Mouse (Mus musculus): ENCODE measurements at regions not wholly inside any gene's neighbourhood (a gene's known extent, or its start where the extent isn't known, plus 50 kb on each side); places are given as distances from the start of the nearest gene placed in this dataset.
"Not testable (repeated sequence)": the region's sequence is repeated elsewhere in the genome, so short reads cannot be mapped to it uniquely, and the experiment has no call there.

- not testable (repeated sequence) for H3K27ac ChIP-seq (replicated peaks); H3K27me3 ChIP-seq; ATAC-seq (replicated peaks); H3K4me2 ChIP-seq (replicated peaks); H3K4me3 ChIP-seq; H3K9ac ChIP-seq (replicated peaks); H3K9me3 ChIP-seq; H3K36me3 ChIP-seq; H3K4me1 ChIP-seq
- WGBS, result no CpG with 5 or more reads among the region's 1 CpGs
Measured at GRCm38 (mm10) chr14:53072502-53072901, 577.0 kb upstream of the Olfr1507 start.

GRCm38 (mm10) chr14:53054439-53054838 lies 558.9 kb upstream of the Olfr1507 start:
- H3K27me3 ChIP-seq; H3K4me2 ChIP-seq (replicated peaks); H3K9me3 ChIP-seq; H3K9ac ChIP-seq (replicated peaks); H3K4me1 ChIP-seq; ATAC-seq (replicated peaks); H3K36me3 ChIP-seq; H3K27ac ChIP-seq (replicated peaks); H3K4me3 ChIP-seq: not testable (repeated sequence)
- WGBS, result 64% methylated on average over 2 of the region's 3 CpGs

GRCm38 (mm10) chr14:53053465-53054123 lies 558.0 kb upstream of the Olfr1507 start:
- H3K36me3 ChIP-seq; H3K4me2 ChIP-seq (replicated peaks); H3K27ac ChIP-seq (replicated peaks); H3K27me3 ChIP-seq; H3K4me1 ChIP-seq; H3K9ac ChIP-seq (replicated peaks); H3K4me3 ChIP-seq; H3K9me3 ChIP-seq; ATAC-seq (replicated peaks): not testable (repeated sequence)
- 76% methylated on average over 3 of the region's 3 CpGs for WGBS

GRCm38 (mm10) chr14:53047683-53048082 lies 552.1 kb upstream of the Olfr1507 start:
- H3K9me3 ChIP-seq; H3K4me3 ChIP-seq; H3K9ac ChIP-seq (replicated peaks); H3K27me3 ChIP-seq; H3K4me1 ChIP-seq; ATAC-seq (replicated peaks); H3K36me3 ChIP-seq; H3K27ac ChIP-seq (replicated peaks); H3K4me2 ChIP-seq (replicated peaks): not testable (repeated sequence)
- 93% methylated on average over 3 of the region's 3 CpGs for WGBS

GRCm38 (mm10) chr14:53046975-53047374 lies 551.4 kb upstream of the Olfr1507 start:
- 86% methylated on average over 1 of the region's 1 CpGs for WGBS
- H3K27me3 ChIP-seq; H3K36me3 ChIP-seq; H3K4me2 ChIP-seq (replicated peaks); H3K27ac ChIP-seq (replicated peaks); H3K4me1 ChIP-seq; ATAC-seq (replicated peaks); H3K4me3 ChIP-seq; H3K9me3 ChIP-seq; H3K9ac ChIP-seq (replicated peaks): not testable (repeated sequence)

- not testable (repeated sequence) for H3K4me3 ChIP-seq; H3K9me3 ChIP-seq; H3K4me2 ChIP-seq (replicated peaks); H3K4me1 ChIP-seq; ATAC-seq (replicated peaks); H3K27me3 ChIP-seq; H3K36me3 ChIP-seq; H3K9ac ChIP-seq (replicated peaks); H3K27ac ChIP-seq (replicated peaks)
- 82% methylated on average over 3 of the region's 3 CpGs for WGBS
Measured at GRCm38 (mm10) chr14:53045331-53045730, 549.8 kb upstream of the Olfr1507 start.

GRCm38 (mm10) chr14:53044101-53044500 lies 548.6 kb upstream of the Olfr1507 start:
- not testable (repeated sequence) for H3K4me2 ChIP-seq (replicated peaks); H3K4me3 ChIP-seq; ATAC-seq (replicated peaks); H3K9ac ChIP-seq (replicated peaks); H3K36me3 ChIP-seq; H3K9me3 ChIP-seq; H3K27me3 ChIP-seq; H3K4me1 ChIP-seq; H3K27ac ChIP-seq (replicated peaks)
- 75% methylated on average over 4 of the region's 4 CpGs for WGBS

GRCm38 (mm10) chr14:53042016-53042415 lies 546.5 kb upstream of the Olfr1507 start:
- not testable (repeated sequence) for H3K9ac ChIP-seq (replicated peaks); ATAC-seq (replicated peaks); H3K9me3 ChIP-seq; H3K27ac ChIP-seq (replicated peaks); H3K4me2 ChIP-seq (replicated peaks); H3K4me3 ChIP-seq; H3K27me3 ChIP-seq; H3K4me1 ChIP-seq; H3K36me3 ChIP-seq
- WGBS, result 8% methylated on average over 3 of the region's 3 CpGs

GRCm38 (mm10) chr14:53039475-53039874 lies 543.9 kb upstream of the Olfr1507 start:
- not testable (repeated sequence) for H3K27me3 ChIP-seq; H3K9me3 ChIP-seq; H3K4me3 ChIP-seq; H3K9ac ChIP-seq (replicated peaks); H3K4me2 ChIP-seq (replicated peaks); H3K27ac ChIP-seq (replicated peaks); H3K36me3 ChIP-seq; H3K4me1 ChIP-seq; ATAC-seq (replicated peaks)
- 85% methylated on average over 4 of the region's 4 CpGs for WGBS

- not testable (repeated sequence) for H3K27ac ChIP-seq (replicated peaks); H3K36me3 ChIP-seq; H3K4me2 ChIP-seq (replicated peaks); H3K27me3 ChIP-seq; H3K4me1 ChIP-seq; H3K9ac ChIP-seq (replicated peaks); ATAC-seq (replicated peaks); H3K4me3 ChIP-seq; H3K9me3 ChIP-seq
- WGBS, result no CpG with 5 or more reads among the region's 4 CpGs
Measured at GRCm38 (mm10) chr14:53034940-53035339, 539.4 kb upstream of the Olfr1507 start.

- H3K4me2 ChIP-seq (replicated peaks); H3K4me1 ChIP-seq; ATAC-seq (replicated peaks); H3K27ac ChIP-seq (replicated peaks); H3K27me3 ChIP-seq; H3K9ac ChIP-seq (replicated peaks); H3K9me3 ChIP-seq; H3K36me3 ChIP-seq; H3K4me3 ChIP-seq: not testable (repeated sequence)
- no CpG with 5 or more reads among the region's 6 CpGs for WGBS
Measured at GRCm38 (mm10) chr14:53033221-53033620, 537.7 kb upstream of the Olfr1507 start.

GRCm38 (mm10) chr14:53032498-53032897 lies 536.9 kb upstream of the Olfr1507 start:
- H3K4me2 ChIP-seq (replicated peaks); H3K9ac ChIP-seq (replicated peaks); H3K36me3 ChIP-seq; H3K27me3 ChIP-seq; H3K4me1 ChIP-seq; H3K9me3 ChIP-seq; H3K27ac ChIP-seq (replicated peaks); H3K4me3 ChIP-seq; ATAC-seq (replicated peaks): not testable (repeated sequence)
- no CpG with 5 or more reads among the region's 1 CpGs for WGBS

- H3K4me3 ChIP-seq; H3K36me3 ChIP-seq; H3K4me1 ChIP-seq; H3K9me3 ChIP-seq; ATAC-seq (replicated peaks); H3K27ac ChIP-seq (replicated peaks); H3K9ac ChIP-seq (replicated peaks); H3K27me3 ChIP-seq; H3K4me2 ChIP-seq (replicated peaks): not testable (repeated sequence)
- no CpG with 5 or more reads among the region's 4 CpGs for WGBS
Measured at GRCm38 (mm10) chr14:53030227-53030626, 534.7 kb upstream of the Olfr1507 start.
